Mouse (Mus musculus) C2C12 (cell line): ENCODE results near the gene Ppy. TPM values are rescaled to one million over a fixed set of nuclear protein-coding genes. Genes with fewer than 3 reads are reported as not detected.

Experiments
- H3K27me3 ChIP-seq: one replicate; pipeline ENCODE4 v1.6.1; 2011; ENCODE audit not compliant: control insufficient read depth, insufficient read depth, insufficient read length
- H3K36me3 ChIP-seq: one replicate; pipeline ENCODE4 v1.6.1; 2011; ENCODE audit not compliant: control insufficient read depth, insufficient read depth
- H3K4me3 ChIP-seq: one replicate; pipeline ENCODE4 v1.5.1; 2011; ENCODE audit warnings: mild to moderate bottlenecking, control low read depth; ENCODE audit not compliant: poor library complexity, insufficient read depth, severe bottlenecking
- H3K79me2 ChIP-seq: one replicate; pipeline ENCODE4 v1.6.1; 2011; ENCODE audit not compliant: control insufficient read depth, insufficient read depth
- H3K79me3 ChIP-seq: one replicate; pipeline ENCODE4 v1.6.1; 2011; ENCODE audit warnings: low read depth, control low read depth
- H3ac ChIP-seq: one replicate; pipeline ENCODE3; 2011; ENCODE audit warnings: low read depth; ENCODE audit not compliant: control insufficient read depth, insufficient read length
- CEBPB ChIP-seq: IDR thresholded peaks from one replicate; pipeline ENCODE4 v1.6.1; 2011; ENCODE audit warnings: low read depth, mild to moderate bottlenecking, control low read depth, moderate library complexity
- CTCF ChIP-seq: IDR thresholded peaks from one replicate; pipeline ENCODE4 v1.5.1; 2011; ENCODE audit not compliant: control insufficient read depth, insufficient read depth, insufficient read length
- FOSL1 ChIP-seq: IDR thresholded peaks from one replicate; pipeline ENCODE4 v1.8.0; 2011; ENCODE audit warnings: mild to moderate bottlenecking, low read length; ENCODE audit not compliant: poor library complexity, insufficient read depth, severe bottlenecking
- MAX ChIP-seq: IDR thresholded peaks from one replicate; pipeline ENCODE4 v1.6.1; 2011; ENCODE audit warnings: mild to moderate bottlenecking, control low read depth
- MYOD1 ChIP-seq: IDR thresholded peaks from one replicate; pipeline ENCODE4 v1.6.1; 2011; ENCODE audit warnings: low read depth; ENCODE audit not compliant: control insufficient read depth, insufficient read length
- MYOG ChIP-seq: IDR thresholded peaks from one replicate; pipeline ENCODE4 v1.6.1; 2011; ENCODE audit not compliant: control insufficient read depth, insufficient read length; ENCODE audit errors: extremely low read depth
- USF1 ChIP-seq: IDR thresholded peaks from one replicate; pipeline ENCODE4 v1.6.1; 2011; ENCODE audit warnings: low read depth, mild to moderate bottlenecking, control low read depth, moderate library complexity
- polyA plus RNA-seq: library from polyadenylated mRNA; unstranded; fragments of >200 nt; fragmentation: generic; extraction: Trizol; gene quantifications from one replicate; pipeline ENCODE4 v1.2.1, GENCODE M21; 2012; ENCODE audit warnings: missing spikeins

The Ppy gene
- polyA plus RNA-seq, 1 experiment, result not detected

DNA sequence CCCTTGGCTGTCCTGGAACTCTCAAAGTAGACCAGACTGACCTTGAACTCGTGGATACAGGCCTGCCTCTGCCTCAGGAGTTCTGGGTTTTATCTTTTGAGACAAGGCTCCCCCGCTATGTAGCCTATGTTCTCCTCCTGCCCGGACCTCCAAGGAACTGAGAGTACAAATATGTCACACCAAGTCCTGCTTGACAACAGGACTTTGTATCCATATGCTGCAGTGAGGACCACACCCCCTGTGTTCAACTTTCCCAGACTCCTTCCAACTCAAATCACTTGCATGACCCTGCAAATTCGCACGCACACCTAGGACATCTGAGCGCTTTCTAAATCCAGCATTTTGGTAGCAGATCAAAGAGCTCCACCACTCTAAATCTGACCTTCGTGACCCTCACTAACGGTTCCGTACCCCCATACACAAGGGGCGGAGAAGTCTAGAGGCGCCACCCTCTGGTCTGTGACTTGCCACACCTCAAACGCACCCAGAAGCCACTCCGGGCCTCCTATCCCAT lies 43.9 kb upstream of the Ppy start:
- peaks cover 42% of the 10 kb centered on the region for H3K27me3 ChIP-seq
- no peaks in the 10 kb centered on the region for H3K79me3 ChIP-seq
- H3K4me3 ChIP-seq, result no peak overlapping the region
- H3ac ChIP-seq, result no peak overlapping the region
- H3K36me3 ChIP-seq, result no peaks in the 10 kb centered on the region
- no peaks in the 10 kb centered on the region for H3K79me2 ChIP-seq
- no peak for TF ChIP-seq MYOG
- no peak for TF ChIP-seq CTCF
- no peak for TF ChIP-seq FOSL1
- TF ChIP-seq CEBPB, result no peak
- no peak for TF ChIP-seq USF1
- no peak for TF ChIP-seq MAX

GRCm38 (mm10) chr11:102142355-102142754 lies 41.2 kb upstream of the Ppy start:
- no peaks in the 10 kb centered on the region for H3K79me2 ChIP-seq
- H3K27me3 ChIP-seq, result peaks cover 25% of the 10 kb centered on the region
- TF ChIP-seq CEBPB, result no peak
- no peak for TF ChIP-seq MAX
- no peak for TF ChIP-seq CTCF
- TF ChIP-seq MYOD1, result no peak
- TF ChIP-seq FOSL1, result no peak
- TF ChIP-seq USF1, result no peak
- H3ac ChIP-seq, result no peak overlapping the region
- no peaks in the 10 kb centered on the region for H3K36me3 ChIP-seq
- H3K4me3 ChIP-seq, result no peak overlapping the region
- H3K79me3 ChIP-seq, result no peaks in the 10 kb centered on the region

- no peaks in the 10 kb centered on the region for H3K79me2 ChIP-seq
- no peaks in the 10 kb centered on the region for H3K36me3 ChIP-seq
- peaks cover 13% of the 10 kb centered on the region for H3K27me3 ChIP-seq
- no peak overlapping the region for H3ac ChIP-seq
- TF ChIP-seq FOSL1, result no peak
- TF ChIP-seq MAX, result no peak
- TF ChIP-seq MYOG, result no peak
- no peak for TF ChIP-seq CTCF
- no peak for TF ChIP-seq USF1
- no peak for TF ChIP-seq CEBPB
- TF ChIP-seq MYOD1, result no peak
- H3K4me3 ChIP-seq, result no peak overlapping the region
- H3K79me3 ChIP-seq, result no peaks in the 10 kb centered on the region
Observed at GRCm38 (mm10) chr11:102140508-102140907, 39.4 kb upstream of the Ppy start.

DNA sequence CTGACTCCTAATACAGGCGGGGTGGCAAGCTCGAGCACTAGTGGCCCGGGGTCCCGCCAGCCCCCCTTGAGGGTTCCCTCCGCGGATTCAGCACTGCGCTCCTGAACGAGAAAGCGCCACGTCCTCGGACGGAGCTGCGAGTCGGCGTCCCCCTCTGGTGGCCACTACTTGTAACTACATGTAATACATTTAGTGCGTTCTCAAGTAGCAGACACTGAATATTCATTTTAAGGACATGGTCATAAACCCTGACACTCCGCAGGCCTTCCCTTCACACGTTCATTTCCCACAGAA lies 37.3 kb upstream of the Ppy start:
- Histone ChIP-seq H3K79me3 (no peaks in the 10 kb centered on the region), H3ac (no peak overlapping the region), H3K27me3 (peaks cover 9% of the 10 kb centered on the region), H3K4me3 (no peak overlapping the region), H3K36me3 (no peaks in the 10 kb centered on the region), H3K79me2 (no peaks in the 10 kb centered on the region)
- TF ChIP-seq CTCF (peak; percentile 80), CEBPB (no peak)

DNA sequence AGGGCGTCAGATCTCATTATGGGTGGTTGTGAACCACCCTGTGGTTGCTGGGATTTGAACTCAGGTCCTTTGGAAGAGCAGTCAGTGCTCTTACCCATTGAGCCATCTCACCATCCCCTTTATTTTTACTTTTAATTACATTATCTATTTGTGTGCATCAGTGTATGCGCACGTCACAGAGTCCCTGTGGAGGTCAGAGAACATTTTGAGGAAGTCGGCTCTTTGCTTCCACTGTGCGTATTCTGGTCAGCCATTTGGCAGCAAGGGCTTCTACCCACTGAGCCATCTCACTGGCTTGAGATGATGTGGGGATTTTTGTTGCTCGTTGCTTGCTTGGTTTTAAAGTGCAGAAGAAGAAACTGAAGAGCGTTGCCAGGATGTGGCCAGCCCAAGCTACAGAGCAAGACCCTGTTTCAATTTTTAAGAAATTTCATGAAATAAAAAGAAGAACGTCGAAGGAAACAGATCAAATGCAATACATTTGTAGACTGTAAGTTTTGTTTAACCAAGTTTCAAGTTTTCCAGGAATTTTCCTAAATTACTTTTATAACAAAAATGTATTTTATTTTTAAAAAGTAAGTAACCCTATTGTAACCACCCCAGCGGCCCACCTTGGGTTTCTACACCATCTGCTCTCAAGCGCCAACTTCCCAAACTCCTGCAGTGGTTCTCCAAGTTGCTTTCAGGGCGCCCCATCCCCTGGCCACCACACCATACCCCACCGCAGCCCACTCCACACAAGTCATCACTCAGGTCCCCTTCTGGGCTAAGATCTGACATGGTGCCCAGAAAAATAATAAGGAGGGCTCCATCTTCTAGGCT lies 36.7 kb upstream of the Ppy start:
- H3K4me3 ChIP-seq, result no peak overlapping the region
- H3K36me3 ChIP-seq, result no peaks in the 10 kb centered on the region
- no peaks in the 10 kb centered on the region for H3K79me3 ChIP-seq
- H3K79me2 ChIP-seq, result no peaks in the 10 kb centered on the region
- TF ChIP-seq CTCF (no peak), FOSL1 (no peak), MYOD1 (no peak), CEBPB (no peak), MAX (no peak), USF1 (no peak), MYOG (no peak)
- H3K27me3 ChIP-seq, result peaks cover 9% of the 10 kb centered on the region
- no peak overlapping the region for H3ac ChIP-seq

DNA sequence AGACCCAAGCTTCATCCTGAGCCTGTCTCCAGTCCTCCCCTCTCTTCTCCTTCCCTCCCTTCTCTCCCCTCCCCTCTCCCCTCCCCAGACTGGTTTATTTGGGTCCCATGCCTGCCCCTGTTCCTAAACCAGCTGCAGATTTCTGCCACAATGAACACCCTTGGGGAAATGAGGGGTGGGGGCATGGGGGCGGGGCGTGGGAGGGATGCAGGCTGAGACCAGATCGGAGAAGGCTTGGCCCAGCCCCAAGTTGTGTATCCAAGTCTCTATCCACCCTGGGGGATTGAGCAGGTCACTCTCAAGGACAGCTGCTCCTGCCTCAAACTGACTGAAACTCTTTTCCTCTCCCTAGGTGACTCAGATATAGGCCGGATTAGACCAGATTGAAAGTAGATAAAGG lies 33.4 kb upstream of the Ppy start:
- Histone ChIP-seq H3ac (no peak overlapping the region), H3K27me3 (peaks cover 26% of the 10 kb centered on the region), H3K36me3 (no peaks in the 10 kb centered on the region), H3K79me2 (no peaks in the 10 kb centered on the region), H3K79me3 (no peaks in the 10 kb centered on the region), H3K4me3 (no peak overlapping the region)
- TF ChIP-seq FOSL1, result no peak
- TF ChIP-seq CEBPB, result no peak
- no peak for TF ChIP-seq MYOG
